ENCODE assay signal across 23 mouse cellular contexts in the genomic region with DNA sequence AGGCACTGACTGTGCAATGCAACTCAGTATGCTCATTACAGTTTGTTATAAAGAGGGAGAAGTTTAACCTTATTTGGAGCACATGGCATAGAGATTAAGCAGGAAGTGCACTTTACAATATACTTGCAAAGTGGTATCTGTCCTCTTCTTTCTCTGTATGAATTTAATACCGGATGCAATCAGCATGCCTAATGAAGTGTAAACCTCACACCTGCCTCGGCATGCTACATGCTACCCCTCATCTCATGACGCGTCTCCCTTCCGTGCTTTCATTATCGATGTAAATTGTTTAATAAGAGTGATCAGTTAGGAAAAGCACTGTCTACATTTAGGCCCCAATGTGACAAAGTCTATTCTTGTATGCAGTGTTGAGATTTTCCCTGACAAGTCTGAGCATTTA.
A peak's percentile ranks its signal among the peaks of the same experiment; 100 is the strongest.
DNase-seq lines count a peak whose midpoint lies in the region; ATAC-seq and TF ChIP-seq lines count a peak whose summit lies in the region.
"Had no signal": no experiment of that assay in that cellular context is flagged by ENCODE, and none has a peak within 500 bp of the region (broad histone marks: within the 10 kb centered on the region; RNA-seq: fewer than 3 reads in every experiment).

No protein-coding gene starts in this region.

- no peaks in the 10 kb centered on the region for H3K9me3 ChIP-seq in midbrain, embryonic 13.5 days
- no peaks in the 10 kb centered on the region for H3K9me3 ChIP-seq in midbrain, embryonic 11.5 days (ENCODE audit: control insufficient read depth, low read length)
- no peaks in the 10 kb centered on the region for H3K9me3 ChIP-seq in intestine, embryonic 15.5 days
- H3K9me3 ChIP-seq: embryonic facial prominence, embryonic 15.5 days; forebrain, embryonic 10.5 days; heart, embryonic 15.5 days; hindbrain, embryonic 15.5 days had no signal

- ATAC-seq in frontal cortex, adult (ENCODE audit: low TSS enrichment), result peak; percentile 21; the same call in 1 of the 2 replicates
- ATAC-seq in midbrain, embryonic 13.5 days, result peak; percentile 34; the same call in 1 of the 2 replicates
- ATAC-seq in midbrain, embryonic 11.5 days (ENCODE audit: low FRiP score), result no peak
- ATAC-seq in inflammation-experienced regulatory T-cells, adult 6 months, result peak; percentile 13
- ATAC-seq in intestine, embryonic 15.5 days, result no peak
- ATAC-seq: forebrain, embryonic 14.5 days; intestine, embryonic 16.5 days had no signal

- H3K9ac ChIP-seq in midbrain, embryonic 13.5 days (replicated peaks), result no peak overlapping the region
- no peak overlapping the region for H3K9ac ChIP-seq in midbrain, embryonic 11.5 days (ENCODE audit: low read length)
- no peak overlapping the region for H3K9ac ChIP-seq in intestine, embryonic 15.5 days
- H3K9ac ChIP-seq: embryonic facial prominence, embryonic 15.5 days; heart, embryonic 15.5 days; hindbrain, embryonic 15.5 days had no signal

- no peak overlapping the region for H3K27ac ChIP-seq in midbrain, embryonic 13.5 days
- H3K27ac ChIP-seq in midbrain, embryonic 11.5 days (ENCODE audit: low read depth, low read length), result no peak overlapping the region
- H3K27ac ChIP-seq in intestine, embryonic 15.5 days, result no peak overlapping the region
- H3K27ac ChIP-seq: embryonic facial prominence, embryonic 15.5 days; forebrain, embryonic 10.5 days; heart, adult 2 months; heart, embryonic 15.5 days; hindbrain, embryonic 15.5 days had no signal

- WGBS in midbrain, embryonic 13.5 days, result 78% methylated on average over 6 of the region's 6 CpGs
- WGBS in midbrain, embryonic 11.5 days, result 93% methylated on average over 6 of the region's 6 CpGs
- 93% methylated on average over 6 of the region's 6 CpGs for WGBS in intestine, embryonic 15.5 days

- H3K4me3 ChIP-seq in midbrain, embryonic 13.5 days (replicated peaks), result no peak overlapping the region
- no peak overlapping the region for H3K4me3 ChIP-seq in midbrain, embryonic 11.5 days (ENCODE audit: low read depth, low read length)
- H3K4me3 ChIP-seq in intestine, embryonic 15.5 days (replicated peaks), result no peak overlapping the region
- H3K4me3 ChIP-seq: embryonic facial prominence, embryonic 15.5 days; erythroblast, embryonic 14.5 days; forebrain, embryonic 10.5 days; heart, adult 2 months; heart, embryonic 15.5 days; hindbrain, embryonic 15.5 days had no signal

- no peak for TF ChIP-seq POLR2A in brain, embryonic 14.5 days (IDR thresholded peaks at IDR 0.05; ENCODE audit: borderline replicate concordance, extremely low read depth, insufficient read depth, insufficient read length, poor library complexity, severe bottlenecking)

- no peaks in the 10 kb centered on the region for H3K4me1 ChIP-seq in midbrain, embryonic 13.5 days (replicated peaks)
- no peaks in the 10 kb centered on the region for H3K4me1 ChIP-seq in midbrain, embryonic 11.5 days (ENCODE audit: control insufficient read depth, insufficient read depth, low read length)
- H3K4me1 ChIP-seq in intestine, embryonic 15.5 days (replicated peaks), result no peaks in the 10 kb centered on the region
- H3K4me1 ChIP-seq: embryonic facial prominence, embryonic 15.5 days; forebrain, embryonic 10.5 days; heart, embryonic 15.5 days had no signal

- no peaks in the 10 kb centered on the region for H3K27me3 ChIP-seq in midbrain, embryonic 13.5 days
- H3K27me3 ChIP-seq in midbrain, embryonic 11.5 days (ENCODE audit: control insufficient read depth, insufficient read depth, low read length), result no peaks in the 10 kb centered on the region
- H3K27me3 ChIP-seq in intestine, embryonic 15.5 days (replicated peaks), result no peaks in the 10 kb centered on the region
- H3K27me3 ChIP-seq: embryonic facial prominence, embryonic 15.5 days; heart, embryonic 15.5 days; hindbrain, embryonic 15.5 days had no signal

- H3K36me3 ChIP-seq in midbrain, embryonic 13.5 days, result no peaks in the 10 kb centered on the region
- H3K36me3 ChIP-seq in midbrain, embryonic 11.5 days (ENCODE audit: control insufficient read depth, insufficient read depth, low read length), result no peaks in the 10 kb centered on the region
- no peaks in the 10 kb centered on the region for H3K36me3 ChIP-seq in intestine, embryonic 15.5 days
- H3K36me3 ChIP-seq: embryonic facial prominence, embryonic 15.5 days; forebrain, embryonic 10.5 days; heart, embryonic 15.5 days; hindbrain, embryonic 15.5 days had no signal

- no peak for TF ChIP-seq CTCF in brain, embryonic 14.5 days (IDR thresholded peaks at IDR 0.05; ENCODE audit: borderline replicate concordance, extremely low read depth, insufficient read depth, insufficient read length)

- no peak overlapping the region for H3K4me2 ChIP-seq in midbrain, embryonic 13.5 days (replicated peaks)
- H3K4me2 ChIP-seq in midbrain, embryonic 11.5 days, result no peak overlapping the region
- H3K4me2 ChIP-seq in intestine, embryonic 15.5 days (replicated peaks), result no peak overlapping the region
- H3K4me2 ChIP-seq: embryonic facial prominence, embryonic 15.5 days; heart, embryonic 11.5 days; heart, embryonic 15.5 days; hindbrain, embryonic 15.5 days had no signal

- DNase-seq in frontal cortex, postnatal 25 days (ENCODE audit: low spot score in 2 of 2), result no peak
- DNase-seq in midbrain, embryonic 11.5 days (ENCODE audit: low spot score, missing footprints), result no peak
- DNase-seq in brain, embryonic 14.5 days (ENCODE audit: low read depth), result peak; percentile 41
- DNase-seq: adrenal gland, adult 8-10 months; adrenal gland, postnatal 36 days; cerebellum, adult 11-12 months; cerebellum, adult 9-11 months; embryo, embryonic 11 days; gastrocnemius, postnatal 14 days; heart, adult 2 months; kidney, adult 2 months had no signal

Comparison
In these comparisons a context has a peak if more than half of its experiments do, and no peak if none do; other contexts are left out.
1. ATAC-seq: peak in frontal cortex, adult (single experiment), midbrain, embryonic 13.5 days (single experiment) and inflammation-experienced regulatory T-cells, adult 6 months (single experiment); none in midbrain, embryonic 11.5 days (single experiment) and intestine, embryonic 15.5 days (single experiment).